Mouse (Mus musculus): ENCODE results near the gene Tspan18.

Gene Tspan18

DNA sequence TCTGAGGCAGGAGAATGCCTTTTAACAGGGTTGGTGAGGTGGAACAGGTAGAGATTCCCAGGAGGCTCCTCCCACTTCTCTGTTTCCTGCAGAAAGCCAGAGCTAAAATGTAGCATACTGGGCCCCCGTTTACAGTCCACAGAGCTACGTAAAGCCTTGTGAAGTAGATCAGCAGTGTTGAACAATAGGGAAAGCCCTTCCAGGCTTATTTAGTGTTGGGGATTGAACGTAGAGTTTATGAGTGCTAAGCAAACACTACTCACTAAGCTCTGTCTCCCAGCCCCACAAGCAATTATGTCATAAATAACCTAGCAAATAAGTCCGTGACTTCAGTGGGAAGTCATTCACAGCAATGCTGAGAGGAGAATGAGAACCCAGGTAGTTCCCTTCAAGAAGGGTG lies 76.7 kb downstream of the Tspan18 start:
- DNase-seq, result no peak

DNA sequence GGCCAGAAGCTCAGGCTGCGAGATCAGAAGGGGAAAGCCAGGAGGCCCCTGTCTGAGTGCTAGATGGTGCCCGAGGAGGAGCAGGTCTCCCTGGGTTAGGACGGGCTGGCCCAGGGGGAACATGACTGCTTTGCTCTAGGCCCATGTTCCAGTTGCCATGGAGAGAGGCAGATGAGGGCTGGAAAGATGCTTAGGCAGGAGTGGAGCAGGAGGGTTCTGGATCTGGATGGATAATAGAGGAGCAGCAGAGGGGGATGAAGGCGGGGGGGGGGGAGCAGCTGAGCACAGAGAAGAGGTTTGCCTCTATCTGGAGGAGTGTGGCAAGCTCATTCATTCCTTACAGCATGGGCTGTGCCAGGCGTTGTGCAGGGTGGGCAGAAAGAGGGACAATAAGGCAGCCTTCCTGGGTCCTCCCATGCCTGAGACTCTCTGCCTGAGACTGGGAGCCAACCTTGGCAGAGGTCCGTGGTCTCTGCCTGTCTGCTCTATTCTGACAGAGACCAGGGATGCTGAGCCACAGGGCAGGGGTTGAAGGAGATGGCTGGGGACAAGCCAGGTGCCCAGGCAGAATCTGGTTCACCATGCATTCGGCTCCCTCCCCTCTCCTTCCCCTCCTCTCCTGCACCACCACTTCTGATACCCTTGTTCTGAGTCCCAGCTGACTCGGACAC lies 77.4 kb downstream of the Tspan18 start:
- no peak for DNase-seq

DNA sequence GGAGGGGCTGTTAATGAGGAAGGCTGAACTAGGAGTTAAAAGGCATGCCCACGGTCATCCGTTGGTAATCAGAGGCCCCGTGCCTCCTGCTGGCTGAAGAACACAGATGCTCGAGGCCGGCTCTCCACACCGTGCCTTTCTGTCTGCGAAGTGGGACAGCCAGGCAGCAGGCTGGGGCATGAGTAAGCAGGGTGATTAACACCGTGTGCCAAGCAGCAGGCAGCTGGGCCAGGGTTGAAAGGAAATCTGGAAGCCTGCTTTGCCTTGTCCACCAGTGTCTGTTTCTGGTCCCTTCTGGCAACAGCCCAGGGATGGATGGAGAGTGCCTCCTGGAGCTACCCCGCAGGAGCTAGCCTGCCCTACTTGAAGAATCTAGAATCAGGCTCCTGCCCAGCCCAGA lies 81.9 kb downstream of the Tspan18 start:
- DNase-seq, result no peak

DNA sequence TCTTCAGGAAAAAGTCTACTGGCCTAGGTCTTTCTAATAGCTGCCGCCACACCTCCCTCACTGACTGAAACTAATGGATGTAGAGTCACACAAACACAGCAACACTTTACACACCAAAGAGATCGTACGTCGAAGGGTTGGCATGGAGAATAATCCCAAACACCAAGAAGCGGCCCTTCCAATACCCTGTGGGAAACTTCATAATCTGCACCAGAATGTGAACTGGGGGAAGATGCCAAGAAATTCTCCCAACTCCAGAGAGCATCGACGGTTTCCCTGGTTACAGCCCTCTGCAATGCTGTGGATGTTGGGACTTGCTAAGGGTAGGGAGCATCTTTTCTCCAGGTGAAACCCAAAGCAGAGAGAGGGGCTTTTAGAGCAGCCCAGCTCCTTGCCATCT lies 83.7 kb downstream of the Tspan18 start:
- DNase-seq, result no peak

DNA sequence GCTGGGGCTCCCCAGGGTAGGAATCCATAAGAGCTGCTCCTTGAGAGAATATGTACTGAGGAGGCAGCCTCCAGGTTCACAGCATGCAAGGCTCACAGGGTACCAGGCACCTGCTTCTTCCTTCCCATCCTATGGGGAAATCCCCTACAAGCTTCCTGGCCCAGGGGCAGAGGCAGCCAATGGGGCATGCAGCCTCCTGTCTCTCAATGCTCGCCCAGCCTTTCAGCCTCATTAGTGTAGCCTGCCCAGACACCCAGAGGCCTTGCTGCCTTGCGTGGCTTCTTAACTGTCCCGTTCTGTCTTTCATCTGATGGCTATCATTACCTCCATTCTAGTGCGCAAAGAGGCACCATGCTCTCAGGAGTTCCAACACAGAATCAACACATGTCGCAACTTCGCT lies 85.2 kb downstream of the Tspan18 start:
- no peak for DNase-seq

DNA sequence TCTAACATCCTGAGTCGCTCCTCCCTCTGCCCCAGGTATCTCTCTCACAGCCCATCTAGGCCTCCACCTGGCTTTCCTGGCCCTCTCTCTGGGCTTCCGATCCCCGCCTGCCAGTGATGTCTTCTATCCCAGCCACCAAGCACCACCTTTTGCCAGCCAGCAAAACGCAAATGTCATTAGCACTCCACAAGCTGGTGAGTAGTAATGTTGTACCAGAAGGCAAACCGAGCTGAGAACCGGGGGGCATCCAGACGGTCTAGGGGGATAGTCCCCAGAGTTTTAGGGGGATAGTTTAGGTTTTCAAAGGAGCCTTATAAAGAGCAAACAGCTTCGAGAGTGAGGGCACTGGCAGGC lies 90.2 kb downstream of the Tspan18 start:
- no peak for DNase-seq

DNA sequence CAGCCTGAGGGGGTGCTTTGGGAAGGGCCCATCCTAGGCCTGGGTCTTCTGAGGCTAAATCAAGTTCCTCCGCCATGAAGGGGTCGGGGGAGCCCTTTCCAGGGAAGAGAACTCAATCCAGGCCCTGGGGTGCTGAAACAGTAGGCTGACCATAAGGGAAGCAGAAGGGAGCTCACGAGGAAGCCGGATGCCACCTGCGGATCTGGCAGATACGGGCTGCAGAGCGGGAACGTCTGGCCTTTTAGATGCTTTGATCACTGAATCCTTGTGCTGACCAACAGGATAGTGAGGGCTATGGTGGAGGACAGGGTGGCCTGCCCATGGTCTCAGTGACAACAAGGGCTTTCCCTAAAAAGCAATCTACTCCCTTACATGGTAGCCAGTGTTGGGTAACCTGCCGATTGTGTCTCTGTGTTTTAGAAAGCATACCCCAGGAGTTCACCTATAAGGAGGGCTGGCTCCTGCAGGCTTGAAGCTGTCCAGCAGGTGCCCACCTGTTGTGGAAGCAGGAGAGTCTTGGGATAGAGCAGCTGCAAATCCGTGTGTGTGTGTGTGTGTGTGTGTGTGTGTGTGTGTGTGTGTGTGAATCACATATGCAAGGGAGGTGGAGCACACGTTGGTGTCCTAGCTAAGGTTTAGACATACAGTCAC lies 90.7 kb downstream of the Tspan18 start:
- DNase-seq, result no peak

DNA sequence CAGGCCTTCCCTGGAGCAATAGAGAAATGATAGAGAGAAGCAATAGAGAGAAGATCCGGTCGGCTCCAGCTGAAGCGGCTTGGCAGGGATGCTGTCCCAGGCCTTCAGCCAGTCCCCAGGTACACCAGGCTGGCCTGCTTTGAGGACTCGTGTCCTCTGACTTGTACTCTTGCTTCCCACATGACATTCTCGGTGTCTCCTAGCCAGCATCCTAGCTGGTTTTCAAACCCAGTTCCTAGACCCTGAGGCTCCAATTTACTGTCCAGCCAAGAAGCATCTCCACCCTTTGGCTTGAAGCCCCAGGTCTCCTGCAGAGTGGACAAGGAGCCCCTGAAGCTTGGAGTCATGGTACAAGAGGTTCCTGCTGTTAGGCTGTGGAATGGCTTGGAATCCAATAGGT lies 92.1 kb downstream of the Tspan18 start:
- no peak for DNase-seq

DNA sequence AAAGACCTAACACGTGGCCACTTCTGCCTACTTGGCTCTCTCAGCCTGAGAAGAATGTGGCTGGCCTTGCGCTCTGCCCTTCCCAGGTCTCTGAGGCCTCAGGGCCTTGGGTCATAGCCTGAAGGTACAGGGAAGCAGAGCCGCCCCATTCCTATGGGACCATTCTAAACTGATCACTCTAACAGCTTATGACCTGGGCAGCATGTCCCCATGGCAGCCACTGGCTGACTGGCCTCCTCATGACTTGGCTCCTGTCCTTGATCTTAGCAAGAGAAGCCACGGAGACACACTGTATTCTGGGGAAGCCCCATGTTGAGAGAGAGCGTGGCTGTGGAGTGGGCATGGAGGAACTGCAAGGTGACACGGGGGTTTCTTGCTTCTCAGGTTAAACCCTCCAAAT lies 95.4 kb downstream of the Tspan18 start:
- DNase-seq, result no peak

DNA sequence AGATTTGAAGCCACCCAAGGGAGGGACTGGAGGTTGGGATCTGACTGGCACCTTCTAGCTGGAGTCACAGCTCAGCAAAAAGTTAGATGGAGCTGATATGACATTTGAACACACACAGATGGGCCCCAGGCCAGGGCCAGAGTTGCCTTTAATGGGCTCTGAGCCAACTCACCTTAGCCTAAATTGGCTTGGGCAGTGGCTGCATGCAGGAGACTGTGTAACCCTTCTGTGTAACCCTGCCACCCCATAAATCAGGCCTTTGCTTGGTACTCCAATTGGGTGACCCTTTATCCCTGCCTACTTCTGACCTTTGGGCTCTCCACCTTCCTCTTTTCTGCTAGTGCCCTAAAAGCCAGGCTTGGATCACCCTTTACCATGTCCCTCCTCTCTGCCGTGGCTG lies 97.2 kb downstream of the Tspan18 start:
- no peak for DNase-seq

DNA sequence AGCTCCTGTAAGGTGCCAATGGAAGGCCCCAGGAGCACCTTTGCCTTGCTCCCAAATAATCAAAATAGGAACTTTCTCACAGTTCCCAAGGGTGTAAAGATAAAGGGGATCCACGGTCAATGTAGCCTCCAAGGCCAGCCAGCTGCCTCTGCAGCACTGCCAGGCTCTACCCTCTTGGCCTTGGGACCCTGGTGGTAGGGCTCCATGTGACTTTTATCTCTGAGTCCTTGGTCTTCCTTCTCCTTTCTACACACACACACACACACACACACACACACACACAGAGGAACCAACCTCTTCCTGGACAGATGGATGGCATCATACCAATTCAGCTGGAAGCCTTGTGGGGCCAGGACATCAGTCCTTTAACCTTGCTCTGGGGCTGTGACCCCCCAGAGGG lies 102.2 kb downstream of the Tspan18 start:
- DNase-seq, result no peak

DNA sequence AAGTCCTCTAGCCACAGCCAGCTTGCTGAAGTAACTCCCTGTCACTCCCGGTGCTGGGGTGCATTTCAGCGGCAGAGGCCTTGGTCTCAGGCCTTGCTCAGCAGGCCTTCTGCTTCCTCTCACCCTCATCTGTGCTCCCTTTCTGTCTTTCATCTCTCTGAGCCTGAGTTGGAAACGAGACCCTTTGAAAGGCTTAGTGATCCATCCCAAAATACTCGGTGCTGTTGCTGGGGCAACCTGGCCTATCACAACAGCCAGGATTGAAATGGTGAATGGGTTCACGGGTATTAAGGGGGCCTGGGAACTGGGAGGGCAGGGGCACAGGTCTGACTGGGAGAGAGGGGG lies 105.9 kb downstream of the Tspan18 start:
- no peak for DNase-seq

DNA sequence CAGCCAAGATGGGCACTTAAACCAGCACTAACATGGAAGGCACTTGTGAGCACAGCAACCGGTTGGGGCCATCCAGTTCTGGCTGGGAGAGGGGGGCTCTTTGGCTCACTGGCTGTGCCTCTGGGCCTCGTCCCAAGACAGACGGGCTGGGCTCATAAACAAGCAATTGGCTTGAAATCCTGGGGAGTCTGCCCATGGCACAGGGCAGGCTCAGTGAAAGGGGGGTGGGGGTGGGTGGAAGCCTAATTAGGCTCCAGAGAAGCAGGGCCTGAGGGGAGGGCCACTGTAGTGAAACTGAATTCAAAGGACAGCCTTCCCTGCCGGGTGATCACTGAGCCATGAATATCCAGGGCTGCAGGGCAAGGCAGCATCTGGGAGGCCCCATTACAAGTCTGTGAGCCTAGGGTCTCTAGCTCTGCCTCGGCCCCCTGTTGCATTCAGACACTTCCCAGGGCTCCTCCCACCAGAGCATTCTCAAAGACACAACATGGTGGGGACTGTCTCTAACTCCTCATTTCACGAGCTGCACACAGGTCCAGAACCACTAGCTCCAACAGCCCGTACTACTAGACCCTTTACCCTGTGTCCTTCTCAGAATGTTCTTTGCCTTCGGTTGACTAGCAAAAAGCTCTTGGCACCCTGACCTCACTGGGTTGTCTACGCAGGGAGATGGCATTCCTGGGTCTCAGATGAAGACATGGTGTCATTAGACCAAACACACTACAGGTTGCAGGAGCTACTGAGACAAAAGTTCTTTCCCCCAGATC lies 106.4 kb downstream of the Tspan18 start:
- no peak for DNase-seq

DNA sequence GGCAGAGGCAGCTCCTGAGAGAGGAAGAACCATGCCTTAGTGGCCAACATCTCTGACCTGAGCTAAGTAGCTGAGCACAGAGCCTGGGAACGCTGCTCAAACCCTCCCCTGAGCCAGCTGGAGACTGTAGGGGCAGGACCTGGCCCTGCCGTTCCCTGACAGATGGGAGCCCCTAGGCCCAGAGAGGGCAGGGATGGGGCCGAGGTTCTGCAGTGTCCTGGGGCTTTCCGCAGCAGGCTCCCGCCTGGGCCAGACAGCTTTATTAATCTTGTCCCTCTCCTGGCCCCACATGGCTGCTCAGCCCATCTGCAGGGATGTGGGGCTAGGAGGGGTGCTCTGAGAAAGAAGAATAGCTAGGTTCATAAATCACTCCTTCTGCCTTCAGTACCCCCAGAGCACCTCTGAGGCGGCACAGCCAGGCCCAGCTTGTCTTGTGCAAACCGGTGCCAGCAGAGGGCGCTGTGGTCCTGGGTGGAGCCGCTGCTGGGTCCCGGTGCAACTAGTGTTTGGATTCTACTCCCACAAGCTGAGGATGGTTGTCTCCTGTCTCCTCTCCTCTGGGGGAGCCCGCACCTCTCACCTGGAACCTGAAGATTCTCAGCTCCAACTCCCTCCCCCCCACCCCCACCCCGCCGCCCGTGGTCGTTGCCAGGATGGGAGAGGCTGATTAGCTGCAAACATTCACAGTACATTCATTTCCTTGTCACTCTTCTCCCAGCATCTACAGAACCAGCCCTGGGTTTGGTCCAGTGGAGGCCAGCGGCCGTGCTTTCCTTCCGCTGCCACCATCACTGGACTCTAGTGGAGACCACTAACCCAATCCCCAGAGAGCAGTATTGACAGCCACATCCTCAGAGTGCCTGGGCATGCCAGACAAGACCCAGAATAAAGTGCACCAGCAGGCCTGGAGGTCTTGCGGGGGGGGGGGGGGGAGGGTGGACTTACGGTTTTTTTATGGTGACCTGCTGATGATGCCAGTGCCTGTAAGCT lies 107.4 kb downstream of the Tspan18 start:
- peak; percentile 81 for DNase-seq

DNA sequence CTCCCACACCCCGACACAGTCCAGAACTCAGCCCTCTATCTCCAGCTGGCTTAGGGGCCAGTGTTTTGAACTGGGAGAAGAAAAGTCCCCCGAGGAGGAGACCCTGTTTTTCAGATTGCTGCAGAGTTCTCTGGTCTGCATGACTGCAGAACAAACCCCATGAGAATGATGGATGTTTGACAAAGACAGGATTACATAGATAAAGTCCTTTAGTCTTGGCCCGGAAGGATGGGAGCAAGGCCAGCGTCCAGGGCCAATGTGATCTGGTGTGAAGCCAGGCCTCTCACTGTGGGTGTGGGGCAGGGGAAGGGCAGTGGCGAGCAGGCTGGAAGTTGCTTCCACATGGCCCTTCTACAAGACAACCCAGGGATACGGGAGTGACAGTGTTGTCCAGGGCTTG lies 110.8 kb downstream of the Tspan18 start:
- no peak for DNase-seq

DNA sequence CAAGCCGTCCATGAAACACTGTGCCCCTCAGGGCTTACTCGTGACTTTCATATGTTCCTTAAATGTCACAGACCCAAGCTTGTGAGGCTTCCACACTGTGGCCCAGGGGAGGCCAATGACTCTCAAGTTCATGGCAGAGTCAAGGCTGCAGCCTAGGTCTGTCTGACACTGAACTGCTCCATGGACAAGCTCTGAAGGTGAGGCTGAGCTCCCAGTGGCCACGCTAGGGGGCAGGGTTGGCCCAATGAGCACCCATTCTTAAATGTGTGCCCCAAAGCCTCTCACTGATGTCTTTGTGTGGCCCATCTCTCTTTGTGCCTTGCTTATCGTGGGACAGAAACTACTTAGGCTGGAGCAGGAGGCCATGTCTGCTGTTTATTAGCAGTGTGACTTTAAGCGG lies 113.9 kb downstream of the Tspan18 start:
- no peak for DNase-seq

DNA sequence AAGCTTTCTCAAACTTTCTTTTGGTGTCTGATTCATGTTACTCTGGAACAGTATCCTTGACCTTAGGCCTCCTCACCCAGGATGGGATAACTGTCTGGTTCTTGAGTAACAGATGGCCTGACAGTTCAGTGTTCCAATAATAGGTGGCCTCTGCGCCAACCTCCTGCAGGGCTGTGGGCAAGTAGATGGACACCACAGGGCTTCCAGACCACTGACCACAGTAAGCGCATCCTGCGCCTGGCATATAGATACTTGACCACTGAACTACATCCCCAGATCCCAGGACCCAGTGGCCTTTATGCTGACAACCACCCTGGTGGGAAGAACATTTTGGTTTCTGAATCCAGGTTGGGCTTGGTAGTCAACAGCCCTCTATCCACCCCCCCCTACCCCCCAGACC lies 114.7 kb downstream of the Tspan18 start:
- DNase-seq, result no peak

DNA sequence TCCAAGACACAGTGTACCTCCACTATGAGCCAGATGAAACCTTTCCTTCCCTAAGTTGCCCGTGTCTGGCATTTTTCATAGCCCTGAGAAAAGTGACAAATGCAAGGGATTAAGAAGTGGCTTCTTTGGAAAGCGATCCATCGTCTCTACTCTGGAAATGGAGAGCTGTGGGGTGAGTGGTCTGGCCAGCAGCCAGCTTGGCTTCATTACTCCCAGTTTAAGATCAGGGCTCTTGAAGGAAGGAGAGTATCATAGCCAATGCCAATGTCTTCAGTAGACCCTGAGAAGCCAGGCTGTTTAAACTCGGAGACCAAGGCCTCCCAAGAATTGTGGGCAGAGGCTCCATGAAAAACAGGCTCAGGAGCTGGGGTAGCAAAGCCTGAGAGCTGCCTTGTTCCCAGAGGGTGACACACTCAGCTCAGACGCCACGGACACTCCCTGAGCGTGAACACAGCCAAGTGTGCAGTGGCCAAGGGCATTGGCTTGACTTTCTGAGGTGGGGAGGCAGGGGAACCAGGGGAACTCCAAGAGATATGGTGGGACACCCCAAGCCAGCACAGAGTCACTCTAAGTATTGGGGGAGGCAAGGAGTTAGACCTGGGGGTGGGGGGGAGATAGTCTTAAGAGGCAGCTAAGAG lies 115.8 kb downstream of the Tspan18 start:
- no peak for DNase-seq

DNA sequence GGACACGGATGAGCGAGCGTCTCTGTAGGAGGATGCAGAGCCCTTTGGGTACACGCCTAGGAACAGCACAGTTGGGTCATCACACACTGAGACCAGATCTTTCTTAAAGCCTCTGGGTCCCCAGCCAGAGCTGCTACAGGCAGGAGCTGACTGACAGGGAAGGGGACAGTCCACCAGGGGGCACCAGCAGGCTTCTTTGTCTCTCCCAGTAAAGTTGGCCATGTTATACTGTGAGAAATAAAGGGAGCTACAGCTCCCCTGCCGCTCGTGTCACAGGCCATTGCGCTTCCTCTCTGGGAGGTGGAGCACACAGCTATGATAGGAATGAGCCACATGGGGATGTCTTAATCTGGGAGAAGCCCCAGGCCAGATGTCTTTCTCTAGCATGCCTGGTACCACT lies 117.3 kb downstream of the Tspan18 start:
- peak; percentile 80 for DNase-seq

DNA sequence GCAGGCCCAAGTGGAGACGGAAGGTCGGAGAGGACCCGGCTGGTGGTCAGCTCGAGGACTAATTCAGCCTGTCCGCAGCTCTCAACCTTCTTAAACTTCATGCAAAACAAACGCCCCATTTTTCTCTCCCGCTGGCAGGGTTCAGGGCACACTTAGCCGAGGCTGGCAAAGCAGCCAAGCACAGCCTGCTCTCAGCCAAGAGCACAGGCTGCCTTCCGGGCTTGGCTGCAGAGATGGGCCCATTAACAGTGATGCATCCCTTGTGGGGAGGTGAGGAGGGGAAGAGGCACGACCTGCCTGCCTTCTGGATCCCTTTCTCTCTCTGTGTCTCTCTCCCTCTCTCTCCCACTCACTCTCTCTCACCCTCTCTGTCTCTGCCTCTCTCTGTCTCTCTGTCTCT lies 118.5 kb downstream of the Tspan18 start:
- no peak for DNase-seq

DNA sequence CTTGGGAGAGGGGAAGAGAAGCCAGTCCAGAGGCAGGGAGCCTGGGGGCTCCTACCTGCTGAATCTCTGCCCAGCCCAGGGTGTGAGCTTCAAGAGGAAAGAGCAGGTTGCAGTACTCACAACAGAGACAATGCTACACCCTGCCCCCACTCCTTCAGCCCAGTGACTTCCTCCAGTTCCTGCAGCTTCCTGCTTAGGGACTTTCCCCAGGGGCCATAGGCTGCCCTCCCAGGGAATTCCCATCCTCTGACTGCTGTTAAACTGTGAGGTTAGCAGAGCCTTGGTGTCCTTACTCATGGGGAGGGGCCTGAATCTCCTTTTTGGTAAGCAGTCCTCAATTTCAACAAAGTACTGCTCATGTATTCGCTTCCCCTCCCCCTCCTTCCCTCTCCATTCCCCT lies 120.1 kb downstream of the Tspan18 start:
- DNase-seq, result peak; percentile 19

DNA sequence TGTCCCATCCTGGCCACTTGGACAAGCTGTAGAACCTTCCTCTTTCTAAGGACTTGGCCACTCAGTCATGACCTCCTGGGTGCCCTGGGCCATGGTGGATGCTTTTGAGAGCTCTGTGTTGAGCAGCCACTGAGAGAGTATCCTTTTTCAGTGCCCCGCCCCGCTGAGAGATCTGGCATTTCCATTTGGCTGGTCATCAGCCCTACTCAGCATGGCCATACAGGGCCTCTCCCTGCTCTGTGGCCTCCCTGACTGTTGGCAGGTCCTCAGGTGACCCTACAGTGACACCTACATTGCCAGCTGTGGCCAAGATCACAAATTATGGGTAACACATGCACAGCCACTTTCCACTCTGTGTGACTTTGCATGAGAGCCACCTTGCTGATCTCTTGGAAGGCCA lies 121.4 kb downstream of the Tspan18 start:
- DNase-seq, result no peak

DNA sequence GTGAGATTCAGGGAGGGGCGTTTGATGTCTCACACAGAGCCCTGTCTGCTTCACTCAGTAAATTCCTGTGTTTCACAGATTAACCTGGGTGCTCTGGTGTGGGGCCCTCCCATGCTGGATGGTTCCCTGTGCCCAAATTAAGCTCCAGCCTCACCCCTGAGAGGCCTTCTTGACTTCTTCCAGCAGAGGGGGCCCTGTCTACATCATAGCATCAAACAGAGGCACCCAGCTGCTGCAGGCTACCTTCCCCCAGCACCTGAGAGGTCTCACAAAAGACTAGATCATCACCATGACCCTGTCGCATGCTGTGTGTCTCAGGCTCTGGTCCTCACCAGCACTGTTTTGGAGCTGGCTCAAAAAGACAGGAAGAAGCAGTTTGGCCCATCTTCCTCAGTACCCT lies 121.9 kb downstream of the Tspan18 start:
- no peak for DNase-seq

All from liver (tissue).